Mouse (Mus musculus) lung, embryonic 14.5 days (tissue): ENCODE measurements around the gene Car5a. TPM values are rescaled to one million over a fixed set of nuclear protein-coding genes. Genes with fewer than 3 reads are reported as not detected.

Source experiments
- ATAC-seq: fragments of 200-750 bp; cut with Nextera tagmentation; 2 replicates; pipeline ENCODE4 v1.8.0; 2017; ENCODE audit warnings: mild to moderate bottlenecking, moderate TSS enrichment, moderate library complexity; ENCODE audit not compliant: insufficient read depth
- DNase-seq: peaks from one replicate; pipeline ENCODE4 v3.0.0-alpha.2; 2015
- H3K27ac ChIP-seq: fragments of 300-500 bp; sonication (generic); 2 replicates; pipeline ENCODE4 v1.5.1; 2014; ENCODE audit warnings: low read depth, mild to moderate bottlenecking, moderate library complexity
- H3K27me3 ChIP-seq: fragments of 300-500 bp; sonication (generic); 2 replicates; pipeline ENCODE4 v1.6.1; 2014; ENCODE audit warnings: low read length, control low read depth; ENCODE audit not compliant: insufficient read depth
- H3K36me3 ChIP-seq: fragments of 300-500 bp; sonication (generic); 2 replicates; pipeline ENCODE4 v1.6.1; 2014; ENCODE audit warnings: control low read depth; ENCODE audit not compliant: insufficient read depth
- H3K4me1 ChIP-seq: fragments of 300-500 bp; sonication (generic); 2 replicates; pipeline ENCODE4 v1.6.1; 2014; ENCODE audit warnings: antibody characterized with exemption, control low read depth; ENCODE audit not compliant: insufficient read depth
- H3K4me2 ChIP-seq: fragments of 300-500 bp; sonication (generic); 2 replicates; pipeline ENCODE4 v1.6.1; 2014; ENCODE audit warnings: mild to moderate bottlenecking
- H3K4me3 ChIP-seq: fragments of 300-500 bp; sonication (generic); 2 replicates; pipeline ENCODE4 v1.5.1; 2014; ENCODE audit warnings: low read depth, low read length
- H3K9ac ChIP-seq: fragments of 300-500 bp; sonication (generic); 2 replicates; pipeline ENCODE4 v1.6.1; 2014
- H3K9me3 ChIP-seq: fragments of 300-500 bp; sonication (generic); 2 replicates; pipeline ENCODE4 v1.6.1; 2016; ENCODE audit warnings: low read depth, low read length, control low read depth
- CTCF ChIP-seq: IDR thresholded peaks from 2 replicates; pipeline ENCODE4 v1.5.1; 2016; ENCODE audit warnings: antibody characterized with exemption, low read depth
- WGBS: fragments of 180-500 bp; shearing (Covaris S2); extraction: QIAGEN DNeasy Blood & Tissue Kit; methylation state at CpG from one replicate; pipeline ENCODE4 v1.1.7; 2014; 5-methylcytosine and 5-hydroxymethylcytosine counted together
- polyA plus RNA-seq: library from polyadenylated mRNA; unstranded; fragments of >200 nt; fragmentation: Nextera tagmentation; extraction: Ambion mirVana; gene quantifications from 2 replicates; pipeline ENCODE4 v1.2.1, GENCODE M21; 2014

Gene Car5a
- polyA plus RNA-seq, 1 experiment from 2014 or later: not detected

GRCm38 (mm10) chr8:121950749-121951655 lies 6.3 kb upstream of the Car5a start:
- no peaks in the 10 kb centered on the region for H3K27me3 ChIP-seq
- peak overlapping the region; percentile 96 for H3K27ac ChIP-seq
- TF ChIP-seq CTCF: peak; percentile 31
- under 1% methylated on average over 86 of the region's 97 CpGs for WGBS
- H3K9me3 ChIP-seq: no peaks in the 10 kb centered on the region
- peak overlapping the region; percentile 80 for H3K4me2 ChIP-seq
- H3K4me3 ChIP-seq: peak overlapping the region; percentile 95
- ATAC-seq: peak; percentile 3
- DNase-seq: peak; percentile 74
- peak overlapping the region; percentile 98 for H3K9ac ChIP-seq
- peaks cover 38% of the 10 kb centered on the region for H3K36me3 ChIP-seq
- peaks cover 26% of the 10 kb centered on the region for H3K4me1 ChIP-seq

- DNase-seq (peak; percentile 99), ATAC-seq (peak; percentile 95)
- no peaks in the 10 kb centered on the region for H3K27me3 ChIP-seq
- peak overlapping the region; percentile 80 for H3K4me2 ChIP-seq
- TF ChIP-seq CTCF: no peak
- peak overlapping the region; percentile 98 for H3K9ac ChIP-seq
- peak overlapping the region; percentile 96 for H3K27ac ChIP-seq
- no peaks in the 10 kb centered on the region for H3K9me3 ChIP-seq
- under 1% methylated on average over 59 of the region's 66 CpGs for WGBS
- H3K4me3 ChIP-seq: peak overlapping the region; percentile 95
- peaks cover 29% of the 10 kb centered on the region for H3K36me3 ChIP-seq
- peaks cover 26% of the 10 kb centered on the region for H3K4me1 ChIP-seq
These were observed 5.4 kb upstream of the Car5a start for GRCm38 (mm10) chr8:121949941-121950748.

GRCm38 (mm10) chr8:121949222-121949800 lies 4.6 kb upstream of the Car5a start, which contains the start of gene Banp:
Banp (plus strand) TSS chr8:121949750.
- DNase-seq (no peak), ATAC-seq (no peak)
- 59% methylated on average over 6 of the region's 6 CpGs for WGBS
- Histone ChIP-seq H3K36me3 (peaks cover 21% of the 10 kb centered on the region), H3K9me3 (no peaks in the 10 kb centered on the region), H3K4me2 (peak within 1 kb of the TSS; percentile 80), H3K27ac (peak within 1 kb of the TSS; percentile 96), H3K9ac (peak within 1 kb of the TSS; percentile 98), H3K27me3 (no peaks in the 10 kb centered on the region), H3K4me3 (peak within 1 kb of the TSS; percentile 95), H3K4me1 (peaks cover 26% of the 10 kb centered on the region)
- TF ChIP-seq CTCF: no peak

GRCm38 (mm10) chr8:121948321-121949145 lies 3.8 kb upstream of the Car5a start:
- DNase-seq: no peak
- peak overlapping the region; percentile 91 for H3K27ac ChIP-seq
- peak overlapping the region; percentile 59 for H3K9ac ChIP-seq
- peaks cover 13% of the 10 kb centered on the region; the same call in 1 of the 2 replicates for H3K36me3 ChIP-seq
- H3K27me3 ChIP-seq: no peaks in the 10 kb centered on the region
- no peak for TF ChIP-seq CTCF
- H3K4me3 ChIP-seq: peak overlapping the region; percentile 37
- ATAC-seq: no peak
- H3K4me1 ChIP-seq: peaks cover 26% of the 10 kb centered on the region
- peak overlapping the region; percentile 78 for H3K4me2 ChIP-seq
- H3K9me3 ChIP-seq: no peaks in the 10 kb centered on the region
- 59% methylated on average over 19 of the region's 19 CpGs for WGBS

GRCm38 (mm10) chr8:121947753-121948141 lies 3.0 kb upstream of the Car5a start:
- peak overlapping the region; percentile 91 for H3K27ac ChIP-seq
- no peak for TF ChIP-seq CTCF
- H3K36me3 ChIP-seq: peaks cover 5% of the 10 kb centered on the region; the same call in 1 of the 2 replicates
- H3K9ac ChIP-seq: peak overlapping the region; percentile 59
- WGBS: under 1% methylated on average over 18 of the region's 18 CpGs
- DNase-seq (peak; percentile 99), ATAC-seq (peak; percentile 40)
- peak overlapping the region; percentile 37 for H3K4me3 ChIP-seq
- no peaks in the 10 kb centered on the region for H3K9me3 ChIP-seq
- H3K27me3 ChIP-seq: no peaks in the 10 kb centered on the region
- peak overlapping the region; percentile 78 for H3K4me2 ChIP-seq
- peaks cover 26% of the 10 kb centered on the region for H3K4me1 ChIP-seq

- peak overlapping the region; percentile 78 for H3K4me2 ChIP-seq
- no peaks in the 10 kb centered on the region for H3K9me3 ChIP-seq
- no peaks in the 10 kb centered on the region for H3K36me3 ChIP-seq
- peak overlapping the region; percentile 91 for H3K27ac ChIP-seq
- DNase-seq: no peak
- peaks cover 21% of the 10 kb centered on the region for H3K4me1 ChIP-seq
- no peak for ATAC-seq
- WGBS: 27% methylated on average over 19 of the region's 19 CpGs
- TF ChIP-seq CTCF: no peak
- H3K27me3 ChIP-seq: no peaks in the 10 kb centered on the region
- H3K4me3 ChIP-seq: peak overlapping the region; percentile 37
- peak overlapping the region; percentile 59 for H3K9ac ChIP-seq
These were observed 2.5 kb upstream of the Car5a start for GRCm38 (mm10) chr8:121947047-121947752.
